14 mouse cellular contexts compared by ENCODE assay signal in genomic region chr6:88869459-88869858, GRCm38 (mm10). TPM values are rescaled to one million over a fixed set of nuclear protein-coding genes. Genes with fewer than 3 reads are reported as not detected.
DNase-seq lines count a peak whose midpoint lies in the region; ATAC-seq and TF ChIP-seq lines count a peak whose summit lies in the region.
"Had no signal": no experiment of that assay in that cellular context is flagged by ENCODE, and none has a peak within 500 bp of the region (broad histone marks: within the 10 kb centered on the region; RNA-seq: fewer than 3 reads in every experiment).

No protein-coding gene starts in this region.

- no peak overlapping the region for H3K4me3 ChIP-seq in C2C12 (ENCODE audit: insufficient read depth, poor library complexity, severe bottlenecking)
- H3K4me3 ChIP-seq in embryonic facial prominence, embryonic 10.5 days = no peak overlapping the region
- no peak overlapping the region for H3K4me3 ChIP-seq in midbrain, postnatal 0 days (ENCODE audit: low read depth, low read length)
- H3K4me3 ChIP-seq: gastrocnemius, adult 2 months; heart, adult 2 months; hindbrain, embryonic 13.5 days; lung, embryonic 15.5 days had no signal

- H3K9me3 ChIP-seq in embryonic facial prominence, embryonic 10.5 days = no peaks in the 10 kb centered on the region
- no peaks in the 10 kb centered on the region for H3K9me3 ChIP-seq in midbrain, postnatal 0 days (ENCODE audit: low read length)
- H3K9me3 ChIP-seq: hindbrain, embryonic 13.5 days; lung, embryonic 15.5 days had no signal

- H3K79me2 ChIP-seq in C2C12 (ENCODE audit: control insufficient read depth, insufficient read depth) = no peaks in the 10 kb centered on the region

- H3K9ac ChIP-seq in midbrain, postnatal 0 days (replicated peaks; ENCODE audit: low read length, poor library complexity, severe bottlenecking) = no peak overlapping the region
- H3K9ac ChIP-seq: hindbrain, embryonic 13.5 days; lung, embryonic 15.5 days had no signal

- peaks cover 10% of the 10 kb centered on the region for H3K27me3 ChIP-seq in C2C12 (ENCODE audit: control insufficient read depth, insufficient read depth, insufficient read length)
- peaks cover 21% of the 10 kb centered on the region for H3K27me3 ChIP-seq in embryonic facial prominence, embryonic 10.5 days (replicated peaks; ENCODE audit: low read depth, poor library complexity, severe bottlenecking)
- H3K27me3 ChIP-seq in midbrain, postnatal 0 days (ENCODE audit: insufficient read depth, low read length) = no peaks in the 10 kb centered on the region
- H3K27me3 ChIP-seq: hindbrain, embryonic 13.5 days had no signal

- TF ChIP-seq CTCF in C2C12 (IDR thresholded peaks at IDR 0.05; ENCODE audit: control insufficient read depth, insufficient read depth, insufficient read length) = no peak
- no peak for TF ChIP-seq CTCF in midbrain, postnatal 0 days (IDR thresholded peaks at IDR 0.05)

- H3K4me1 ChIP-seq in embryonic facial prominence, embryonic 10.5 days = peaks cover 24% of the 10 kb centered on the region
- H3K4me1 ChIP-seq in midbrain, postnatal 0 days (ENCODE audit: insufficient read depth, low read length) = peaks cover 6% of the 10 kb centered on the region; the same call in 1 of the 2 replicates

- 87% methylated on average over 7 of the region's 7 CpGs for WGBS in embryonic facial prominence, embryonic 10.5 days
- WGBS in midbrain, postnatal 0 days = 88% methylated on average over 7 of the region's 7 CpGs

- no peak overlapping the region for H3ac ChIP-seq in C2C12 (ENCODE audit: control insufficient read depth, insufficient read length, low read depth)

- no peaks in the 10 kb centered on the region for H3K79me3 ChIP-seq in C2C12 (ENCODE audit: low read depth)

- DNase-seq in left cerebral cortex, adult 18-20 months (ENCODE audit: low spot score in 2 of 2) = peak; percentile 39 to 62
- no peak for DNase-seq in left cerebral cortex, adult 11 months (ENCODE audit: low spot score)
- DNase-seq in 3134 (ENCODE audit: extremely low read depth, insufficient read length, low spot score) = peak; percentile 65
- peak; percentile 76 for DNase-seq in adrenal gland, postnatal 14 days
- DNase-seq in embryonic facial prominence, embryonic 10.5 days (ENCODE audit: low spot score) = no peak
- no peak for DNase-seq in midbrain, postnatal 0 days (ENCODE audit: low spot score)
- DNase-seq: cerebellum, postnatal 10 days; gastrocnemius, adult 2 months; heart, adult 2 months; kidney, adult 18-20 months had no signal

- no peak for ATAC-seq in cerebellum, adult (ENCODE audit: insufficient number of reproducible peaks, low FRiP score, low TSS enrichment)
- no peak for ATAC-seq in midbrain, postnatal 0 days (ENCODE audit: low FRiP score)

- H3K4me2 ChIP-seq in midbrain, postnatal 0 days (ENCODE audit: low read depth, low read length, poor library complexity, severe bottlenecking) = no peak overlapping the region
- H3K4me2 ChIP-seq: lung, embryonic 15.5 days had no signal

- H3K36me3 ChIP-seq in C2C12 (ENCODE audit: control insufficient read depth, insufficient read depth) = no peaks in the 10 kb centered on the region
- H3K36me3 ChIP-seq in embryonic facial prominence, embryonic 10.5 days (replicated peaks) = peaks cover 7% of the 10 kb centered on the region; the same call in 1 of the 2 replicates
- peaks cover 11% of the 10 kb centered on the region for H3K36me3 ChIP-seq in midbrain, postnatal 0 days (ENCODE audit: insufficient read depth, low read length)

- no peak overlapping the region for H3K27ac ChIP-seq in embryonic facial prominence, embryonic 10.5 days (replicated peaks)
- H3K27ac ChIP-seq in midbrain, postnatal 0 days (ENCODE audit: low read depth, low read length) = no peak overlapping the region
- H3K27ac ChIP-seq: gastrocnemius, adult 2 months; heart, adult 2 months; lung, embryonic 15.5 days had no signal

TF ChIP-seq in C2C12, 6 proteins besides CTCF, POLR2A, EP300 and RAD21:
- TF ChIP-seq USF1 (IDR thresholded peaks at IDR 0.05; ENCODE audit: low read depth) (no peak), MYOD1 (IDR thresholded peaks at IDR 0.05; ENCODE audit: control insufficient read depth, insufficient read length, low read depth) (no peak), CEBPB (IDR thresholded peaks at IDR 0.05; ENCODE audit: low read depth) (no peak), FOSL1 (IDR thresholded peaks at IDR 0.05; ENCODE audit: insufficient read depth, low read length, poor library complexity, severe bottlenecking) (peak; percentile 93), MAX (IDR thresholded peaks at IDR 0.05) (peak; percentile 81), MYOG (IDR thresholded peaks at IDR 0.05; ENCODE audit: control insufficient read depth, extremely low read depth, insufficient read length) (no peak)

RNA-seq across cellular contexts. Expression of gene Podxl2, which starts 5.4 kb away (rescaled TPM):
- 100 to 1,000 TPM; 202 to 219 TPM for total RNA-seq in left cerebral cortex, adult 18-20 months (2021)
- polyA plus RNA-seq in C2C12 (2012; fragmentation: generic; extraction: Trizol) = 2.8 TPM
- total RNA-seq in adrenal gland, postnatal 14 days (2021) = 24.4 and 27.2 TPM in 2 replicates
- polyA plus RNA-seq in embryonic facial prominence, embryonic 10.5 days (2016; fragmentation: Nextera tagmentation; extraction: Ambion mirVana) = 52.1 and 56.3 TPM in 2 replicates
- total RNA-seq in midbrain, postnatal 0 days (2014; rRNA removed) = 883 and 1,011 TPM in 2 replicates
- polyA plus RNA-seq in midbrain, postnatal 0 days (2015; fragmentation: Nextera tagmentation; extraction: Ambion mirVana) = 727 and 776 TPM in 2 replicates

RNA-seq across cellular contexts. Expression of gene Abtb1, which starts 27.7 kb away (rescaled TPM):
- total RNA-seq in left cerebral cortex, adult 18-20 months (2021) = 10 to 100 TPM; 38.8 to 44.3 TPM
- polyA plus RNA-seq in C2C12 (2012; fragmentation: generic; extraction: Trizol) = 6.7 TPM
- total RNA-seq in adrenal gland, postnatal 14 days (2021) = 22.7 and 30.5 TPM in 2 replicates
- polyA plus RNA-seq in embryonic facial prominence, embryonic 10.5 days (2016; fragmentation: Nextera tagmentation; extraction: Ambion mirVana) = 25.2 and 26.4 TPM in 2 replicates
- 60.2 and 65.7 TPM in 2 replicates for total RNA-seq in midbrain, postnatal 0 days (2014; rRNA removed)
- polyA plus RNA-seq in midbrain, postnatal 0 days (2015; fragmentation: Nextera tagmentation; extraction: Ambion mirVana) = 29.2 and 34.9 TPM in 2 replicates

RNA-seq across cellular contexts. Expression of gene Mcm2, which starts 29.1 kb away (rescaled TPM):
- 1 to 10 TPM; 3.7 to 6.8 TPM for total RNA-seq in left cerebral cortex, adult 18-20 months (2021)
- polyA plus RNA-seq in C2C12 (2012; fragmentation: generic; extraction: Trizol) = 126 TPM
- 53.9 and 60.2 TPM in 2 replicates for total RNA-seq in adrenal gland, postnatal 14 days (2021)
- polyA plus RNA-seq in embryonic facial prominence, embryonic 10.5 days (2016; fragmentation: Nextera tagmentation; extraction: Ambion mirVana) = 262 and 280 TPM in 2 replicates
- total RNA-seq in midbrain, postnatal 0 days (2014; rRNA removed) = 11.4 and 16.2 TPM in 2 replicates
- 7.6 and 7.7 TPM in 2 replicates for polyA plus RNA-seq in midbrain, postnatal 0 days (2015; fragmentation: Nextera tagmentation; extraction: Ambion mirVana)

RNA-seq across cellular contexts. Expression of gene Tpra1, which starts 32.6 kb away (rescaled TPM):
- 10 to 100 TPM; 45.5 to 47.2 TPM for total RNA-seq in left cerebral cortex, adult 18-20 months (2021)
- 29.1 TPM for polyA plus RNA-seq in C2C12 (2012; fragmentation: generic; extraction: Trizol)
- total RNA-seq in adrenal gland, postnatal 14 days (2021) = 73.2 and 73.8 TPM in 2 replicates
- polyA plus RNA-seq in embryonic facial prominence, embryonic 10.5 days (2016; fragmentation: Nextera tagmentation; extraction: Ambion mirVana) = 54.4 and 56.7 TPM in 2 replicates
- total RNA-seq in midbrain, postnatal 0 days (2014; rRNA removed) = 65.7 and 69.7 TPM in 2 replicates
- 52.7 and 67.5 TPM in 2 replicates for polyA plus RNA-seq in midbrain, postnatal 0 days (2015; fragmentation: Nextera tagmentation; extraction: Ambion mirVana)

Comparison
In these comparisons a context has a peak if more than half of its experiments do, and no peak if none do; other contexts are left out.
1. DNase-seq: peak in left cerebral cortex, adult 18-20 months (2 of 2), 3134 (single experiment) and adrenal gland, postnatal 14 days (single experiment); none in left cerebral cortex, adult 11 months (single experiment), embryonic facial prominence, embryonic 10.5 days (single experiment) and midbrain, postnatal 0 days (single experiment).